Mouse (Mus musculus) spleen, adult 2 months (tissue): ENCODE measurements around the gene 2610318N02Rik.

Experiments used
- CTCF ChIP-seq: fragments of 200-500 bp; IDR thresholded peaks from 2 replicates; pipeline ENCODE4 v1.5.1; 2011; ENCODE audit warnings: mild to moderate bottlenecking, inconsistent platforms; ENCODE audit not compliant: insufficient read depth, insufficient read length, insufficient replicate concordance; ENCODE audit errors: extremely low read depth
- POLR2A ChIP-seq: fragments of 200-500 bp; IDR thresholded peaks from 2 replicates; pipeline ENCODE4 v1.6.1; 2011; ENCODE audit warnings: low read depth, low read length, inconsistent platforms

DNA sequence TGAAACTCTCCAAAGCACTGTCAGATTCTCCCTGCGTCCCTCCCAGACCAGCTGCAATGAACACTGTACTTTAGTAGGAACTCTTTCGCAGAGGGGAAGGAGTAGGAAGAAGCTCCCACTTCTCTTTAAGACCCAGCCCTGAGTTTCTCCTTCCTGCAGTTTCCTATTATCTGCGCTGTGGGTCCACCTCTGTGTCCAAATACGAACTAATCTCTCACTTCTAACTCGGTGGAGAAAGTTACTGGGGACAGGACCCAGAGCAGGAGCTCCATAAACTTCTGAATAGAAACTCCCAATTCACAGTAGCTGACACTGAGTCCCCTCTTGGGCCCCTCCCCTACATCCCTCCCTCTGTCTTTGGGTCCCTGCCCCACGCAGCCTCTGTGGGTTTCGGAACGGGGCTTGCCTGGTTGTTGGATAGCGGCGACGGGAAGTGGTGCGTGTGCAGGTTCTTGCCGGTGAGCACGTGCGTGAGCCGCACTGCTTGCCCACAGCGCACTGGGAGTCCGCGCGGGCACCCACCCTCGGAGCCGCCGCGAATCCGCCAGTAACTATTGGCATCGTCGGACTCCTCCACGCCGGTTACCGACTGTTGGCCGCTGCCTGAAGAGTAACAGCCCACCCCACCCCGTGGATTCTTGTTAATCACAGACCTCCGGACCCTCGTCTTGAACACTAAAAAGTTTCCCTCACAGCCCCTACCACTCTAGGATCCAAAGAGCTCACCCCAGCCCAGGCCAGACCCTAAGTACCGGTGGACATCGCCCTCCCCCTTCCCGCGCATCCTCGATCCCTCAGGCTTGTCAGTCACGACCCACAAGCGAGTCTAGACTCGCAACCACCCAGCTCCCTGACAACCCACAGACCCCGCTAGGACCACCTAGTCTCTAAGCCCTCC is 6.5 kb upstream of the 2610318N02Rik start:
- no peak for TF ChIP-seq POLR2A
- no peak for TF ChIP-seq CTCF
